Mouse (Mus musculus): ENCODE data around the gene Zbtb18.

The Zbtb18 gene

DNA sequence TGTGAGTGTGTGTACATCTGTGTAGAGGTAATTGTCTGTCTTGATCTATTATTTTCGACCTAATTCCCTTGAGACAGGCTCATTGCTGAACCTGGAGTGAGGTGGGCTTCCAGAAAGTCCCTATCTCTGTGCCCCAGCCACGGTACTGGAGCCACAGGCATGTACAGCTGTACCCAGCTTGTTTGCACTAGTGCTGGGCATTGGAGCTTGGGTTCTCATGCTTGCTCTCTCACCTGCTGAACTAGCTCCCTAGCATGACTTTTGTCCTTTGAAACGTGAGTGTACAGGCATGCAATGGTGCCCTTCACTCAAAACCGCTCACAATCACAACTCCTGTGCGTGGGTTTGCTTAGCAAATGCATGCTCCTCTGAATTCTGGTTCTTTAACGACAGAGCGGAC lies 42.1 kb downstream of the Zbtb18 start:
- DNase-seq (ENCODE audit: low spot score), result no peak

DNA sequence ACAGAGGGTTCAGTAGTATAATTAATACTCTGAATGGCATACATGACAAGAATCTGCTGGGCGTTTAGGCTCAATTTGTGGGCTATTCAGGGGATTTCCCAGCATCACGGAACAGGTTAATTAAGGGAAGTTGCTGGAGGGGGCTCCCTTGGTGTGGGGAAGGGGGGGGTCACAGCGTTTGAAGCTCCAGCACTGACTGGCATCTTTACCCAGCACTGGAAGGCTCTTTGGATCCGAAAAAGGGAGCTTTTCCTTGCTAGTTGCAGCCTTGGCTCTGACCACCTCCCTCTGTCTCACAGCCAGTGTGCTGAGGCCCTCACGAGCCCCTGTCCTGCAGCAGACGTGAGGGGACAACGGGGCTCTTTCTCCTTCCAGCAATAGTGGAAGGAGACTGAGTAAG lies 42.5 kb downstream of the Zbtb18 start:
- no peak for DNase-seq (ENCODE audit: low spot score)

DNA sequence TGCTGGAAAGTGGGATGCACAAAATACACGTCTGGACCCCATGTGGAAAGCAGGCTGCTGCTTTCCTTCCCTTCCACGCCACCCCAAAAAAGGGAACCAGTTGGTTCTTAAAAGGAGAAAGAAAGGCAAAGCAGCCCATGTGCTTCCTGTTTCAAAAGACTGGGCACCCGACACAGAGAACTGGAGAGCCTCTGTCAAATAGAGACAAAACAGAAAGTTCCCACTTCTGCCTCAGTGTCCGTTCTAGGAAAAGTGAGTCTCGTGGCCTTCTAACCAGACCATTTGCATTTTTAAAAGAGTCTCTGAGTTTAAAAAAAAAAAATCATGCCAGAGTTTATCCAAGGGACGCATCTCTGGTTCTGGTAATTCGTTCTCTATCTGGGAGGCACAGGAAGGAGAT lies 47.7 kb downstream of the Zbtb18 start:
- DNase-seq (ENCODE audit: low spot score), result no peak

DNA sequence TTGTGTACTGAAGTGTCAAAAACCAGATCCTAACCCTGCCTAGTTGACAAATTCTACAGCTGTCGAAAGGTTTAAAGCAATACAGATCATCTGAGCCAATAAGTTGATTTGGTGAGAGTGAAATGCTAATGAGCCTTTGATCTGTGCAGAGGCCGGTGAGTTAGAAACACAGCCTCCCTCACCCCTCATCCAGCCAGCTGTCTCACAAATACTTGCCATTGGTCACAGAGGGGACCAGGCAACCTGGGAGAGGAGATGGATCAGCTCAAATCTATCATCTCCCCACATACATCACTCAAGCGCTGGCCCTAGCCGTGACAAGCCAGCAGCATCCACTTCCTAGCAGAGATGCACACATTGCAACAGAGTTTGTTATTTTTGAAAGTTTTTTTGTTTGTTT lies 48.7 kb downstream of the Zbtb18 start:
- no peak for DNase-seq (ENCODE audit: low spot score)

DNA sequence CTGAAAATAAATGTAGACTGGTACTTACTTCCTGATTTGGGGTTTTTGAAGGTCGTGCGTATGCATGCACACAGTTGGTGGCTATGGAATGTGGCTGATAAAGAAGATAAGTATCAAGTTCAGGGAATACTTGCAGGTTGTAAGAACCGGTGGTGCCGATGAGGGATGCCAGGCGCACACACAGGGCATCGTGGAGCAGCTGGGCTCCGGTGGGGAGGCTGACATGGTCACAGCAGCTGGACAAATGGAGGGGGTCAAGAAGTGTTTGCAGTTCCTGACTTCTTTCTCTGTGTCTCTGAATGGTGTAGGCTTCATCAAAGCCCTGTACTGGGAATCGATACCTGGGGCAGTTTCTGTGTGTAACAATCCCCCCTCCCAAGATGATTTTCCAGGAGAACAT lies 49.1 kb downstream of the Zbtb18 start:
- DNase-seq (ENCODE audit: low spot score), result no peak

DNA sequence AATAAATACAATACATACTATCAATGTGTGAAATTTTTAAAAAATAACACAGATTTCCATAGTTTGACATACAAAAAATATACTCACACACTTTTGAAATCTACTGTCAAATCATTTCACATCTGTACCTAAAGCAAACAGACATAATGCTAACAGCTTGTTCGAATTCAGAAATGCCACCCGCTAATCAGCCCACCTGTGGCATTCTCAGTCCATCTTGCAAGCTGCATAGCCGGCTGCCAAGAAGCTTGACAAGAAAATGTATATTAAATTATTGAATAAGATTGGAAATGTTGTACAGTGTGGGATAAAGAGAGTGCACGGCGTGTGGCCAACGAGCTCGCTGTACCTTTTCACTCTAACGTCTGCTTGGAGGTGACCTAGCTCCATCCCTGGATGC lies 52.2 kb downstream of the Zbtb18 start:
- DNase-seq (ENCODE audit: low spot score), result no peak

DNA sequence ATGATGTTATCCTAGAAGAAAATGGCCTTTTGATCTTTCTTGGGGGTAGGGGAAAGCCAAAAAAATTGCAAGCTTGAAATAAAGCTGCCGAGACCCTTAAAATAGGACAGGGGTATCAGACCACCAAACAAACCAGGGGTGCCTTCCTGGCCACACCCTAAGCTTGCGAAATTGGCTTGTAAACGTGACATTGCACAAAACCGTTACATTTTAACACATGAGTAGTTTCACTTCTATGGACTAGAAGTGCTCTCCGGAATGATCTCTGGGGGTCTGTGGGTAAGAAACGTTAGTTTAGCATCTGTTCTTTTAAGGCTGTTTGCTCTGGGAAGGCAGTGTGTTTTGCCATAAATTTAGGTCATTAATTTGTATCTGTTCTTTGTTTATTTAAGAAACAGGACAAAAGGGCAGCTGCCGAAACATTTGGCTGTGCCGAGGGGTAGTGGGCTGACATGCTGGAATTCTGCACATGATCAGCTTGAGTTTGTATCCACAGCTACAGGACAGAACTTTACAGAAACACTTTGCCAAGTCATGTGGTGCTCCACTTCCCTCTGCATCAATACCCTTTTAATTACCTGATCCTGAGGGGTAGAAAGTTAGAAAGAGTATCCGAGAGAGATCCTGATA lies 52.9 kb downstream of the Zbtb18 start:
- no peak for DNase-seq (ENCODE audit: low spot score)

Measured in layer of hippocampus, adult 9-10 months (tissue).